10 mouse cellular contexts compared by ENCODE assay signal in the genomic region with DNA sequence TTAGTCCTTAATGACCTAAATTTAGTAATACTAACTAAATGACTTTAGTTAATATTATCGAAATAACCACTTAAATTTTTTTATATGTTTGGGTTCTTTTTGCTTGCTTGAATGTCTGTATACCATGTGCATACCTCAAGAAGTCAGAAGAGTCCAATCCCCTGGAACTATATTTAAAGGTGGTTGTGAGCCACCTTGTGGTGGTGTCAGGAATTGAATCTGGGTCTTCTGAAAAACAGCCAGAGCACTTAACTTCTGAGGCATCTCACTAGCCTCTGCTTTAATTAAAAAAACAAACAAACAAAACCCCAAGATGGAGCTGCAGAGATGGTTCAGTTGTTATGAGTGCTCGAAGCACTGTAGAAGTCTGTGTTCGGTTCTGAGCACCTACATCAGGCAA. TPM values are rescaled to one million over a fixed set of nuclear protein-coding genes. Genes with fewer than 3 reads are reported as not detected.
A peak's percentile ranks its signal among the peaks of the same experiment; 100 is the strongest.
DNase-seq lines count a peak whose midpoint lies in the region; ATAC-seq and TF ChIP-seq lines count a peak whose summit lies in the region.
"Had no signal": no experiment of that assay in that cellular context is flagged by ENCODE, and none has a peak within 500 bp of the region (broad histone marks: within the 10 kb centered on the region; RNA-seq: fewer than 3 reads in every experiment).

No protein-coding gene starts in this region.

- no peak overlapping the region for H3K27ac ChIP-seq in liver, adult 2 months (replicated peaks; ENCODE audit: insufficient read depth, low read depth, low read length)
- no peak overlapping the region for H3K27ac ChIP-seq in liver, embryonic 12.5 days
- H3K27ac ChIP-seq in liver, embryonic 14.5 days: no peak overlapping the region

- TF ChIP-seq POLR2A in liver, adult 2 months (IDR thresholded peaks at IDR 0.05; ENCODE audit: extremely low read depth, insufficient read depth, low read length): no peak

- WGBS in liver, adult 2 months: 76% methylated on average over 3 of the region's 3 CpGs
- WGBS in liver, embryonic 12.5 days (ENCODE audit: insufficient replicate concordance): 69% methylated on average over 3 of the region's 3 CpGs
- WGBS in liver, embryonic 14.5 days (ENCODE audit: insufficient replicate concordance): 62% methylated on average over 3 of the region's 3 CpGs

- no peaks in the 10 kb centered on the region for H3K27me3 ChIP-seq in liver, adult 2 months (ENCODE audit: control insufficient read depth, insufficient read depth, low read length)
- H3K27me3 ChIP-seq in liver, embryonic 12.5 days (replicated peaks): no peaks in the 10 kb centered on the region
- H3K27me3 ChIP-seq in liver, embryonic 14.5 days (ENCODE audit: control insufficient read depth, insufficient read depth, low read length): no peaks in the 10 kb centered on the region

- no peak overlapping the region for H3K4me2 ChIP-seq in liver, embryonic 12.5 days
- no peak overlapping the region for H3K4me2 ChIP-seq in liver, embryonic 14.5 days (ENCODE audit: low read depth)

- H3K79me2 ChIP-seq in liver, adult 2 months (ENCODE audit: control insufficient read depth, insufficient read depth, low read length): no peaks in the 10 kb centered on the region; the same call in 1 of the 2 replicates

- no peak overlapping the region for H3K9ac ChIP-seq in liver, adult 2 months (ENCODE audit: low read depth, low read length)
- no peak overlapping the region for H3K9ac ChIP-seq in liver, embryonic 12.5 days
- H3K9ac ChIP-seq in liver, embryonic 14.5 days (replicated peaks): no peak overlapping the region

- DNase-seq in cerebellum, adult 18-20 months: peak; percentile 55 to 67
- DNase-seq in cerebellum, adult 11 months: no peak
- DNase-seq in liver, adult 2 months (ENCODE audit: extremely low read depth, low read depth, low spot score): peak; percentile 19
- peak; percentile 62 for DNase-seq in adrenal gland, postnatal 14 days
- peak; percentile 47 for DNase-seq in forelimb bud, embryonic 11.5 days (ENCODE audit: low read depth, low spot score)
- DNase-seq in liver, embryonic 14.5 days (ENCODE audit: low read depth in 3 of 3, low spot score in 3 of 3): peak in 1 of 3 experiments; percentile 31
- peak; percentile 37 for DNase-seq in right cerebral cortex, postnatal 25 days

- no peak for TF ChIP-seq EP300 in liver, embryonic 14.5 days (IDR thresholded peaks at IDR 0.05; ENCODE audit: low read depth)

- H3K4me3 ChIP-seq in liver, adult 2 months (ENCODE audit: insufficient read depth, low read depth, low read length): no peak overlapping the region
- no peak overlapping the region for H3K4me3 ChIP-seq in liver, embryonic 12.5 days
- no peak overlapping the region for H3K4me3 ChIP-seq in liver, embryonic 14.5 days (ENCODE audit: insufficient read depth in 1 of 2, low read depth in 2 of 2, low read length in 2 of 2)

- TF ChIP-seq CTCF in liver, adult 2 months (IDR thresholded peaks at IDR 0.05; ENCODE audit: low read depth, low read length): peak; percentile 36
- peak; percentile 56; the same call in 1 of the 2 replicates for TF ChIP-seq CTCF in liver, embryonic 14.5 days (IDR thresholded peaks at IDR 0.05; ENCODE audit: low read depth)

- H3K36me3 ChIP-seq in liver, adult 2 months (ENCODE audit: control insufficient read depth, insufficient read depth, low read length): peaks cover 30% of the 10 kb centered on the region
- H3K36me3 ChIP-seq in liver, embryonic 12.5 days: peaks cover 77% of the 10 kb centered on the region
- H3K36me3 ChIP-seq in liver, embryonic 14.5 days (replicated peaks; ENCODE audit: control insufficient read depth, insufficient read depth, low read depth): peaks cover 10% of the 10 kb centered on the region

- H3K4me1 ChIP-seq in liver, adult 2 months (ENCODE audit: control insufficient read depth, insufficient read depth, low read length): no peaks in the 10 kb centered on the region
- H3K4me1 ChIP-seq in liver, embryonic 12.5 days: no peaks in the 10 kb centered on the region
- H3K4me1 ChIP-seq in liver, embryonic 14.5 days (replicated peaks; ENCODE audit: control insufficient read depth in 2 of 2, insufficient read depth in 2 of 2, low read length in 1 of 2): no peaks in the 10 kb centered on the region

- ATAC-seq in liver, embryonic 12.5 days: no peak
- ATAC-seq in liver, embryonic 14.5 days (ENCODE audit: insufficient read depth): no peak

- no peaks in the 10 kb centered on the region for H3K9me3 ChIP-seq in liver, embryonic 12.5 days (replicated peaks)
- no peaks in the 10 kb centered on the region for H3K9me3 ChIP-seq in liver, embryonic 14.5 days (ENCODE audit: control insufficient read depth, low read length)

RNA-seq across cellular contexts. Expression of gene 2700049A03Rik, which starts 11.0 kb away (rescaled TPM):
- total RNA-seq in liver, adult 2 months (2014; rRNA removed): 3.4 and 3.5 TPM in 2 replicates
- polyA plus RNA-seq in liver, adult 2 months (2012; rRNA removed): 0.56 and 0.93 TPM in 2 replicates
- polyA plus RNA-seq in liver, embryonic 12.5 days (2016; fragmentation: Nextera tagmentation; extraction: Ambion mirVana): 7.3 and 8.0 TPM in 2 replicates
- 8.7 and 9.1 TPM in 2 replicates for total RNA-seq in adrenal gland, postnatal 14 days (2021)
- polyA plus RNA-seq in liver, embryonic 14.5 days (2012; rRNA removed): 2.0 and 2.7 TPM in 2 replicates
- 4.1 and 4.2 TPM in 2 replicates for polyA plus RNA-seq in liver, embryonic 14.5 days (2014; fragmentation: Nextera tagmentation; extraction: Ambion mirVana)

RNA-seq across cellular contexts. Expression of gene Timm9, which starts 11.2 kb away (rescaled TPM):
- 27.3 and 27.8 TPM in 2 replicates for total RNA-seq in liver, adult 2 months (2014; rRNA removed)
- 9.9 and 12.0 TPM in 2 replicates for polyA plus RNA-seq in liver, adult 2 months (2012; rRNA removed)
- 77.2 and 84.2 TPM in 2 replicates for polyA plus RNA-seq in liver, embryonic 12.5 days (2016; fragmentation: Nextera tagmentation; extraction: Ambion mirVana)
- total RNA-seq in adrenal gland, postnatal 14 days (2021): 68.7 and 72.3 TPM in 2 replicates
- polyA plus RNA-seq in liver, embryonic 14.5 days (2012; rRNA removed): 13.0 and 23.7 TPM in 2 replicates
- polyA plus RNA-seq in liver, embryonic 14.5 days (2014; fragmentation: Nextera tagmentation; extraction: Ambion mirVana): 40.2 and 43.4 TPM in 2 replicates

RNA-seq across cellular contexts. Expression of gene Tomm20l, which starts 36.4 kb away (rescaled TPM):
- not detected in 2 replicates for total RNA-seq in liver, adult 2 months (2014; rRNA removed)
- polyA plus RNA-seq in liver, adult 2 months (2012; rRNA removed): not detected in 2 replicates
- polyA plus RNA-seq in liver, embryonic 12.5 days (2016; fragmentation: Nextera tagmentation; extraction: Ambion mirVana): not detected in 2 replicates
- total RNA-seq in adrenal gland, postnatal 14 days (2021): 3.7 and 6.9 TPM in 2 replicates
- not detected in 2 replicates for polyA plus RNA-seq in liver, embryonic 14.5 days (2012; rRNA removed)
- polyA plus RNA-seq in liver, embryonic 14.5 days (2014; fragmentation: Nextera tagmentation; extraction: Ambion mirVana): not detected in 2 replicates
- total RNA-seq: gastrocnemius, postnatal 4 days had no signal
- polyA plus RNA-seq: C2C12 had no signal
